Mouse (Mus musculus) midbrain, postnatal 0 days (tissue): ENCODE measurements at regions not wholly inside any gene's neighbourhood (a gene's known extent, or its start where the extent isn't known, plus 50 kb on each side); places are given as distances from the start of the nearest gene placed in this dataset.

Source experiments
- ATAC-seq: fragments of 200-750 bp; cut with Nextera tagmentation; 2 replicates; pipeline ENCODE4 v1.8.0; 2017; ENCODE audit warnings: moderate number of reproducible peaks, mild to moderate bottlenecking, moderate TSS enrichment, moderate library complexity; ENCODE audit not compliant: low FRiP score
- DNase-seq: peaks from one replicate; pipeline ENCODE4 v3.0.0-alpha.2; 2015; ENCODE audit warnings: low spot score
- H3K27ac ChIP-seq: fragments of 300-500 bp; sonication (generic); 2 replicates; pipeline ENCODE4 v1.5.1; 2014; ENCODE audit warnings: low read depth, mild to moderate bottlenecking, low read length, mixed read lengths
- H3K27me3 ChIP-seq: fragments of 300-500 bp; sonication (generic); 2 replicates; pipeline ENCODE4 v1.6.1; 2014; ENCODE audit warnings: low read length, control low read depth, mixed read lengths; ENCODE audit not compliant: insufficient read depth
- H3K36me3 ChIP-seq: fragments of 300-500 bp; sonication (generic); 2 replicates; pipeline ENCODE4 v1.6.1; 2014; ENCODE audit warnings: low read length, control low read depth, mixed read lengths; ENCODE audit not compliant: insufficient read depth
- H3K4me1 ChIP-seq: fragments of 300-500 bp; sonication (generic); 2 replicates; pipeline ENCODE4 v1.6.1; 2014; ENCODE audit warnings: mild to moderate bottlenecking, control low read depth, antibody characterized with exemption, low read length, mixed read lengths; ENCODE audit not compliant: insufficient read depth
- H3K4me2 ChIP-seq: fragments of 300-500 bp; sonication (generic); 2 replicates; pipeline ENCODE4 v1.6.1; 2014; ENCODE audit warnings: low read depth, mild to moderate bottlenecking, low read length, mixed read lengths; ENCODE audit not compliant: poor library complexity, severe bottlenecking
- H3K4me3 ChIP-seq: fragments of 300-500 bp; sonication (generic); 2 replicates; pipeline ENCODE4 v1.5.1; 2014; ENCODE audit warnings: low read depth, mild to moderate bottlenecking, low read length, moderate library complexity
- H3K9ac ChIP-seq: fragments of 300-500 bp; sonication (generic); replicated peaks from 2 replicates; pipeline ENCODE4 v1.6.1; 2014; ENCODE audit warnings: mild to moderate bottlenecking, low read length, moderate library complexity, mixed read lengths; ENCODE audit not compliant: poor library complexity, severe bottlenecking
- H3K9me3 ChIP-seq: fragments of 300-500 bp; sonication (generic); 2 replicates; pipeline ENCODE4 v1.6.1; 2016; ENCODE audit warnings: low read length, control low read depth
- CTCF ChIP-seq: IDR thresholded peaks from 2 replicates; pipeline ENCODE4 v1.5.1; 2016; ENCODE audit warnings: antibody characterized with exemption, mild to moderate bottlenecking
- WGBS: fragments of 180-500 bp; shearing (Covaris S2); extraction: QIAGEN DNeasy Blood & Tissue Kit; methylation state at CpG from one replicate; pipeline ENCODE4 v1.1.7; 2014; 5-methylcytosine and 5-hydroxymethylcytosine counted together

DNA sequence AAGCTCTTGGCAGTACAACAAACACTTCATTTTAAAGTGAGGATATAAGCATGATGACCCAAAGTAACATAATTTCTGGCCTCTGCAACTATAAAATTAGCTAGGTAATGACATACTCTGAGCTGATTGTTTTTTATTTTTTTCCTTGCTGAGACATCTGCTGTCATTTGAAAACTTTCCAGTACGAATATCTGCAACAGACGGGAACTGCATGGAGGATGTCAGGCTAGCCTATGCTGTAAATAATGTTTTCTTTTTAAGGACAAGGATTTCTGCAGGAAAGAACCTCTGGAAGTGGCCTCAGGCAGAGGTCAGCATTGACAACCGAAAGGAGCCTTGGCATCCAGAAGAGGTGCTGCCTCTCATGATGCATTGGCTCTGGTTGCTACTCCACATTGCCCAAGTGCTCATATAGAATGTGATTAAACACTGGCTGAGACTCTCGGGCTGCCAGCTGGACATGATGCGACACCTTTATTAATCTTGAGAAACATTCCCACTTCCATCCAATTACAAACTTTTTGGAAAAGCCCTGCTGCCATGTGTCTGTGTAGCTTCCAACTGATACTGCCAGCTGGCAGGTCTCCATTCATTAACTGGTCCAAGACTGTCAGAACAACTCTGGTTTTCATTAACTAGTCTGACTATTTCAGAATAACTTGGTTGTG is 837.9 kb downstream of the Ryr2 start:
- Histone ChIP-seq H3K9me3 (no peaks in the 10 kb centered on the region), H3K4me3 (no peak overlapping the region), H3K36me3 (no peaks in the 10 kb centered on the region), H3K9ac (no peak overlapping the region), H3K4me2 (no peak overlapping the region), H3K27me3 (no peaks in the 10 kb centered on the region), H3K4me1 (no peaks in the 10 kb centered on the region), H3K27ac (no peak overlapping the region)
- ATAC-seq (no peak), DNase-seq (peak; percentile 82)
- WGBS, result 73% methylated on average over 5 of the region's 5 CpGs
- no peak for TF ChIP-seq CTCF

DNA sequence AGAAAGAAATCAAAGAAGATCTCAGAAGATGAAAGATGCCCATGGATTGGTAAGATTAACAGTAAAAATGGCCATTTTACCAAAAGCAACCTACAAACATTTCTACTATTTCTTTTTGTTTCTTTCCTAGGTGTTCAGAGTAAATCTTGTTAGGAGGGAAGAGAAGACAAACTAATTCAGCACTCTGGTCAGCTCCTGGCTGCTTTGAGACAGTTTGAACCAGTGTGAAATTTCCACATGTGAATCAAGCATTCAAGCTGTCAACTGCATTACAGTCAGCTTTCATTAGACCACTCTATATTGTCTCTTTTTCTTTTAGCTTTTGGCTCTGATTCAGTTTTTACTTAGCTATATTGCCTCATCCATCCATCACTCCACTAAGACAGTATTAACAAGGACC is 859.2 kb downstream of the Ryr2 start:
- Histone ChIP-seq H3K27me3 (no peaks in the 10 kb centered on the region), H3K4me2 (no peak overlapping the region), H3K36me3 (no peaks in the 10 kb centered on the region), H3K4me1 (no peaks in the 10 kb centered on the region), H3K27ac (no peak overlapping the region), H3K9me3 (no peaks in the 10 kb centered on the region), H3K4me3 (no peak overlapping the region), H3K9ac (no peak overlapping the region)
- no peak for TF ChIP-seq CTCF
- ATAC-seq (no peak), DNase-seq (no peak)

DNA sequence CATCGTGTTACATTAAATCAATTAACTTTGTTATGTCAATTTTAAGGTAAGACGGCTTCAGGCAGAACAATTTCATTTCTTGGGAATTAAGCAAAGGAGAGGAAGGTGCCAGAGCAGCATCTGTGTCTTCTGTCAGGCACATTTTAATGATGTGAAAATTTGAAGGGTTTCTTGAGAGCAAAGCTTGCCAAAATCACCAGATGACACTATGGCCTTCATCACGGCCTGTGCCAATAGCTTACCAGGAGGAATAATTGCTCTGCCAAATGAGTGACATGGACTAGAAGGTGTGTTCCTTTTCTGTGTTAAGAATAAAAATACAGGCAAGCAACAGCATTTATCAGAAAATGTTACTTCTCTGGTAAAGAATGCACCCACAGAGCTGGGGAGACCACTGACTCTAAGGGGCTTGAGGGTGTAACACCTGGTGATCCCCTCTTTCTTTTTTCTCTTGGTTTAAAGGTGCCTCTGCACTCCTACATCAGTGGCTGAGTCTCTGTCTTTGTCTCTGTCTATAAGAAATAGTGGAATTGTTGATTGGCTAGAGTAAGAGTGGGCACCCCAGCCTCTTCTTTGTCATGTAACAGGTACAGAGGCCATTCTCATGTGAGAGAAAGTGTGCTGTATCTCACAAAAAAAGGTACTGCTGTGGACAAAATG is 856.2 kb upstream of the Chrm3 start:
- Histone ChIP-seq H3K27ac (no peak overlapping the region), H3K4me1 (no peaks in the 10 kb centered on the region), H3K9ac (no peak overlapping the region), H3K27me3 (no peaks in the 10 kb centered on the region), H3K9me3 (no peaks in the 10 kb centered on the region), H3K4me3 (no peak overlapping the region), H3K36me3 (no peaks in the 10 kb centered on the region), H3K4me2 (no peak overlapping the region)
- 66% methylated on average over 3 of the region's 3 CpGs for WGBS
- no peak for TF ChIP-seq CTCF
- DNase-seq (peak; percentile 78), ATAC-seq (no peak)

DNA sequence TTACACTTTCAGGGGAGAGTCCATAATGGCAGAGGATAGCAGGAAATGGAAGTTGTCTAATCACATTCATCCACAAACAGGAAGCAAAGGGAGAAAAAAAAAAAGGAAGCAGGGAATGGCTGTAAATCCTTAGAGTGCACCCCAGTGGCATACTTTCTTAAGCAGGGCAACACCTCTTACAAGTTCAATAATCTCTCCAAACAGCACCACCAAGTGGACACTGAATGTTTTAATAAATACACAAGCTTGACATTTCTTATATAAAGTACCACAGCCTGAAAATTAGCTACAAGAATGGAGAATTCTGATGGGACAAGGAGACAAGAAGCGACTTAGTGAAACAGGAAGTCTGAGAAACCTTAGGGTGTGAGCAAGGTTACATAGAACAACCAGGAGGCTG is 849.5 kb upstream of the Chrm3 start:
- DNase-seq (no peak), ATAC-seq (no peak)
- peak; percentile 23 for TF ChIP-seq CTCF
- 85% methylated on average over 1 of the region's 1 CpGs for WGBS
- Histone ChIP-seq H3K27me3 (no peaks in the 10 kb centered on the region), H3K9ac (no peak overlapping the region), H3K36me3 (no peaks in the 10 kb centered on the region), H3K4me2 (no peak overlapping the region), H3K9me3 (no peaks in the 10 kb centered on the region), H3K4me1 (no peaks in the 10 kb centered on the region), H3K4me3 (no peak overlapping the region), H3K27ac (no peak overlapping the region)

DNA sequence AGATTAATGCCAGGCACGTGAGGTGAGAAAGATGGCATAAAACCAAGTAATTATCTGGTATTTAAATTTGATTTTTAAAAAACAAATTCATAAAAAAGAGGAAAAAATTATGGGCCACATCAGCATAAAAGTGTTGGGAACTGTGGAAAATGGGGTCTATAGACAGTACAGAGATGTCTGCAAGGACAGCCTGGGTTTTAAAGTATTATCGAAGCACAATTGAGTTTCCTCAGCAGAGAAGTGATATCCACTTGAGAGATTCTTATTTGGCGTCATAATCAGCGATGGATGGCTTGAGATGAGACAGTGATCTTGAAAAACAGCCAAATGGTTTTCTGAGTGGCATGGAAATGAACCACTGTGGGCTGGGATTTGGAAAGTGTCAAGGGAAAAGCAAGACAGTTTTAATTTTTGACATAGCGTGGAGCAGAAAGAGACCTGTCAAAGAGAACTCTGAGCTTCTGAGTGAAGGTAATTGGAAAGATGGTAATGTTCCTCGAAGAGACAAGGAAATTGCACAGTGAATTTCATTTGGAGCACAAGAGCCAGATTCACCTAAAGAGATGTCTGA is 844.7 kb upstream of the Chrm3 start:
- DNase-seq (peak; percentile 61), ATAC-seq (no peak)
- H3K9me3 ChIP-seq, result no peaks in the 10 kb centered on the region
- TF ChIP-seq CTCF, result no peak
- H3K4me2 ChIP-seq, result no peak overlapping the region
- H3K9ac ChIP-seq, result no peak overlapping the region
- H3K4me3 ChIP-seq, result no peak overlapping the region
- no peaks in the 10 kb centered on the region for H3K4me1 ChIP-seq
- WGBS, result 71% methylated on average over 6 of the region's 6 CpGs
- no peak overlapping the region for H3K27ac ChIP-seq
- no peaks in the 10 kb centered on the region for H3K36me3 ChIP-seq
- no peaks in the 10 kb centered on the region for H3K27me3 ChIP-seq

DNA sequence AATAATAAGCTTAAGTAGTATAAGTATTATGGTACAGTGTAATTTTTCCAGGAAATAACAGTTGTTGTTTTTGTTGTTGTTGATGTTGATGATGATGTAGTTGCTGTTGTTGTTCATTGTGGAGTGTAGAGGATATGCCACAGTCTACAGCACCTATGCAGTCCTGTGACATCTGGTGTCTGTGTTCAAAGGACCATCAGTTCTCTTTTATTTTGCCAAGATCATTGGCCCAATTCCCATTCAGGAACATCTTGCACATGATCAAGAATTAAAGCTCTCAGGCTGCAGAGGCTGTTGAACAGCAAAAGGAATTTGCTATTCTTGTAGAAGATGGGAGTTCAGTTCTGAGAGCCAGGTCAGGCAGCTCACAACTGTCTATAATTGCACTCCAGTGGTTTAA is 841.3 kb upstream of the Chrm3 start:
- H3K9ac ChIP-seq, result no peak overlapping the region
- peak; percentile 66 for DNase-seq
- no peak for TF ChIP-seq CTCF
- H3K4me3 ChIP-seq, result no peak overlapping the region
- H3K36me3 ChIP-seq, result no peaks in the 10 kb centered on the region
- no peaks in the 10 kb centered on the region for H3K27me3 ChIP-seq
- H3K9me3 ChIP-seq, result no peaks in the 10 kb centered on the region
- H3K4me1 ChIP-seq, result no peaks in the 10 kb centered on the region
- no peak overlapping the region for H3K4me2 ChIP-seq
- no peak for ATAC-seq
- no peak overlapping the region for H3K27ac ChIP-seq
